Mouse (Mus musculus): ENCODE results near the gene Mitf.

GRCm38 (mm10) chr6:97937139-97937538 is 130.3 kb downstream of the Mitf start:
- TF ChIP-seq GATA1 (IDR thresholded peaks at IDR 0.05; ENCODE audit: low read length) = no peak
- TF ChIP-seq TAL1 (IDR thresholded peaks at IDR 0.05; ENCODE audit: low read length) = no peak
